Mouse (Mus musculus): ENCODE results near the gene Btbd35f4. TPM values are rescaled to one million over a fixed set of nuclear protein-coding genes. Genes with fewer than 3 reads are reported as not detected.
"Not testable (repeated sequence)": the region's sequence is repeated elsewhere in the genome, so short reads cannot be mapped to it uniquely, and the experiment has no call there.

Gene Btbd35f4
- polyA plus RNA-seq (2015; fragmentation: Nextera tagmentation; extraction: Ambion mirVana), result not detected in 2 replicates

GRCm38 (mm10) chrX:4800196-4800595 lies at the start of gene Btbd35f4:
Gene Btbd35f4, plus strand, starts transcription at chrX:4800496.
- WGBS, result no CpG with 5 or more reads among the region's 4 CpGs
- H3K27me3 ChIP-seq, result not testable (repeated sequence)

GRCm38 (mm10) chrX:4840016-4840415 lies 39.7 kb downstream of the Btbd35f4 start:
- not testable (repeated sequence) for H3K4me2 ChIP-seq (replicated peaks); H3K9me3 ChIP-seq; H3K36me3 ChIP-seq; ATAC-seq; H3K4me1 ChIP-seq (replicated peaks); H3K9ac ChIP-seq (replicated peaks); H3K4me3 ChIP-seq (replicated peaks); H3K27ac ChIP-seq; H3K27me3 ChIP-seq
- no CpG with 5 or more reads among the region's 1 CpGs for WGBS

More at GRCm38 (mm10) chrX:4800196-4800595, at the start of gene Btbd35f4:
- H3K27ac ChIP-seq; H3K36me3 ChIP-seq; H3K4me3 ChIP-seq (replicated peaks); H3K9me3 ChIP-seq; H3K4me1 ChIP-seq (replicated peaks); H3K9ac ChIP-seq (replicated peaks); H3K4me2 ChIP-seq (replicated peaks); ATAC-seq: not testable (repeated sequence)

Other genes with a start within 250 kb of the Btbd35f4 start
- gene Btbd35f27, start 151.6 kb downstream of the Btbd35f4 start, polyA plus RNA-seq (2015; fragmentation: Nextera tagmentation; extraction: Ambion mirVana), result not detected in 2 replicates

Data from midbrain, embryonic 13.5 days (tissue).